Mouse (Mus musculus) lung, postnatal 0 days (tissue): ENCODE results near the gene ccdc198. TPM values are rescaled to one million over a fixed set of nuclear protein-coding genes. Genes with fewer than 3 reads are reported as not detected.

Source experiments
- ATAC-seq: fragments of 200-750 bp; cut with Nextera tagmentation; 2 replicates; pipeline ENCODE4 v1.8.0; 2017; ENCODE audit warnings: moderate library complexity
- DNase-seq: peaks from one replicate; pipeline ENCODE4 v3.0.0-alpha.2; 2016; ENCODE audit warnings: low spot score
- H3K27ac ChIP-seq: fragments of 300-500 bp; sonication (generic); 2 replicates; pipeline ENCODE4 v1.5.1; 2014; ENCODE audit warnings: antibody characterized with exemption, mild to moderate bottlenecking, low read length, mixed read lengths
- H3K27me3 ChIP-seq: fragments of 300-500 bp; sonication (generic); replicated peaks from 2 replicates; pipeline ENCODE4 v1.6.1; 2014; ENCODE audit warnings: low read length, mixed read lengths; ENCODE audit not compliant: insufficient read depth
- H3K36me3 ChIP-seq: fragments of 300-500 bp; sonication (generic); 2 replicates; pipeline ENCODE4 v1.6.1; 2014; ENCODE audit warnings: low read length, mixed read lengths; ENCODE audit not compliant: insufficient read depth
- H3K4me1 ChIP-seq: fragments of 300-500 bp; sonication (generic); 2 replicates; pipeline ENCODE4 v1.6.1; 2014; ENCODE audit warnings: antibody characterized with exemption, low read depth, low read length, mixed read lengths; ENCODE audit not compliant: insufficient read depth
- H3K4me2 ChIP-seq: fragments of 300-500 bp; sonication (generic); replicated peaks from 2 replicates; pipeline ENCODE4 v1.6.1; 2014; ENCODE audit warnings: low read depth, mild to moderate bottlenecking, low read length, moderate library complexity, mixed read lengths
- H3K4me3 ChIP-seq: fragments of 300-500 bp; sonication (generic); 2 replicates; pipeline ENCODE4 v1.5.1; 2014; ENCODE audit warnings: low read depth, low read length
- H3K9ac ChIP-seq: fragments of 300-500 bp; sonication (generic); replicated peaks from 2 replicates; pipeline ENCODE4 v1.6.1; 2014; ENCODE audit warnings: low read depth, mild to moderate bottlenecking
- H3K9me3 ChIP-seq: fragments of 300-500 bp; sonication (generic); 2 replicates; pipeline ENCODE4 v1.6.1; 2016; ENCODE audit warnings: low read length, mixed read lengths
- CTCF ChIP-seq: IDR thresholded peaks from 2 replicates; pipeline ENCODE4 v1.5.1; 2016; ENCODE audit warnings: antibody characterized with exemption, mild to moderate bottlenecking
- EP300 ChIP-seq: IDR thresholded peaks from 2 replicates; pipeline ENCODE4 v1.6.1; 2016; ENCODE audit warnings: antibody characterized with exemption, mild to moderate bottlenecking, control low read depth
- WGBS: fragments of 180-500 bp; shearing (Covaris S2); extraction: QIAGEN DNeasy Blood & Tissue Kit; methylation state at CpG from one replicate; pipeline ENCODE4 v1.1.7; 2014; 5-methylcytosine and 5-hydroxymethylcytosine counted together
- polyA plus RNA-seq: library from polyadenylated mRNA; unstranded; fragments of >200 nt; fragmentation: Nextera tagmentation; extraction: Ambion mirVana; gene quantifications from 2 replicates; pipeline ENCODE4 v1.2.1, GENCODE M21; 2015

Gene ccdc198
- polyA plus RNA-seq, 1 experiment from 2014 or later, result 0.13 TPM

DNA sequence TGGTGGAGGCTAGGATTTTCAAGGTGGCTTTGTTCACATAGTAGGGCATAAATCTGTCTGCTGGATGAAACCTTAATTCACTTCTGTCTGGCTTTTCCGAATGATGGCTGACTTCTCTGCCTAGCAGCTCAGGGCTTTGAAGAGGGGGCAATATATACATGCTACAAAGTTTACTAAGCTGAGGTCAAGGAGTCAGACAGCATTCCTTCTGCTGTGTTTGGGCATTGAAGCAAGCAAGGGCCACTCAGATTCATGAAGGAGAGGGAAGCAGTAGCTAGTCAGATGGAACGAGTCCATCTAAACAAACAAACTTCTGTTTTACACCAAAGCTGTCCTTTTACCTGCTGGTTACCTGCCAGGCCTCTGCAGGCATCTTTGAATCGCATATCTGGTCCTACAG lies 32.4 kb upstream of the ccdc198 start:
- WGBS, result 38% methylated on average over 3 of the region's 3 CpGs
- no peak overlapping the region for H3K4me3 ChIP-seq
- H3K36me3 ChIP-seq, result no peaks in the 10 kb centered on the region
- no peak overlapping the region for H3K9ac ChIP-seq
- no peak for ATAC-seq
- TF ChIP-seq EP300, result no peak
- no peak for TF ChIP-seq CTCF
- no peaks in the 10 kb centered on the region for H3K4me1 ChIP-seq
- no peak overlapping the region for H3K4me2 ChIP-seq
- no peak overlapping the region for H3K27ac ChIP-seq
- no peak for DNase-seq
- H3K9me3 ChIP-seq, result no peaks in the 10 kb centered on the region
- no peaks in the 10 kb centered on the region for H3K27me3 ChIP-seq

DNA sequence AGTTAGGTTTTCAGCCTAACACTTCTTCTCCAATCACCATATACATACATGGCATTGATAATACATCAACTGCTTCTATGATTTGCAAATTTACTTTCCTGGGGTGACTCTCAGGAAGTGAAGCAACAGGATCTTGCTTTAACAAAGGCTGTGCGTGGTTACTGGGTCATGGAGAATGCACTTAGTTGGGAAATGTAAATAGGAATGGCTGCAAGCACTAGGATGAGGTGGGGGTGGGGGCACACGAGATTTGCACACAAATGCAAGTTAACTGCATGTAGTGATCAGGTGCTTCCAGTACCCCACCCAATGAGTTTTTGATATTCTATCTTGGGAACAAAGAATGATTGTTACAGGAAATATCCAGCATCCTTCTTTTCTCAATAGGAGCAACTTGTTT lies 30.1 kb upstream of the ccdc198 start:
- H3K36me3 ChIP-seq, result no peaks in the 10 kb centered on the region
- TF ChIP-seq CTCF (no peak), EP300 (no peak)
- H3K4me3 ChIP-seq, result no peak overlapping the region
- ATAC-seq, result no peak
- H3K4me1 ChIP-seq, result no peaks in the 10 kb centered on the region
- H3K9me3 ChIP-seq, result no peaks in the 10 kb centered on the region
- H3K9ac ChIP-seq, result no peak overlapping the region
- no peaks in the 10 kb centered on the region for H3K27me3 ChIP-seq
- no peak overlapping the region for H3K4me2 ChIP-seq
- no peak overlapping the region for H3K27ac ChIP-seq
- 27% methylated on average over 2 of the region's 2 CpGs for WGBS
- no peak for DNase-seq

DNA sequence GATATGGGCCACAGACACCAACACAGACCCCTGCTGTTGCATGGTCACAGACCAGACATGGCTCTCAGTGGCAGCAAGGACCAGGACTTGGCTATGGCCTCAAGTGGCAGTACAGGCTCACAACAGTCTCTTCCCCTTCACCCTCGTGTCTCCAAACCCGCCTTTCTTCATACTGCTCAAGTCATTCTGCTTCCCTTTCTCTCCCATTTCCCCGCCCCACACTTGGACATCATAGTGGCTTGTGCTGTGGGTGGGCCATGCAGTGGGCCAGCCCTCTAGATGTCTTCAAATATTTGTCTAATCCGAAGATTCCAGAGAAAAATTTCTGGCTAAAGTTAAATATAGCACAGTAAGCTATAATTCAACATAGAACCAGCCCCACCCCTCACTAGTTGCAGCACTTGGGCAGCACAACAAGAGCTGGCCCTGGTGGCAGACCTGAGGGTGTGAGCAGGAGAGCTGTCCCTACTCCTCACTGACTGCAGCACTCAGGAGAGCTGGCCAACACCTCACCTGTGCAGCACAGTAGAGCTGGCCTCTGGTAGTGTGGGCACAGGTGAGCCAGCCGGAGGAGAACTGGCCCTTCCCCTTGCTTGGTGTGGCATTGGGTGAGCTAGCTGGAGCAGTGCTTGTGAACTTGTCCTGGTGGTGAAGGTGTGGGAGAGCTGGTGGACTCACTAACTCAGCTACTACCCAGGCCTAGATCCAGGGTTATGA lies 20.2 kb upstream of the ccdc198 start:
- TF ChIP-seq EP300, result no peak
- Histone ChIP-seq H3K36me3 (no peaks in the 10 kb centered on the region), H3K27me3 (no peaks in the 10 kb centered on the region), H3K9ac (no peak overlapping the region), H3K27ac (no peak overlapping the region), H3K4me3 (no peak overlapping the region), H3K9me3 (no peaks in the 10 kb centered on the region), H3K4me2 (no peak overlapping the region), H3K4me1 (no peaks in the 10 kb centered on the region)
- WGBS, result 47% methylated on average over 5 of the region's 5 CpGs
- no peak for DNase-seq
- ATAC-seq, result no peak

DNA sequence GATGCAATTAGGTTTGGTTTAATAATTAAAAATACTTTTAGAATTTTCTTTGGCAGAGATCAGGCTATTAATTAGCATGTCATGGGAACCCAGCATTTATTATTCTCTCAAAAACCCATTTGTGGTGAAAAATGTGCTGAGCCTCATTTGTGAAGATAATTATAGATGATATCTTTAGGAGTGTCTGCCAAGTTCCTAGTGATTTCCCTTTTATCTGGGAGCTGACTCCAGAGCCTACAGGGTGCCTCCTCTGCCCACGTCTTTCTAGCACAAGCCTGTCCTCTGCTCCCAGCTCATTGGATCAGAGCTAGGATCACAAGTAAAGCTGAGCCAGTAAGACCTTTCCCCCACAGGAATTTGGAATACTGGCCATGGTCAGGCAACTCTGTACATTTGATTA lies 3.8 kb downstream of the ccdc198 start:
- Histone ChIP-seq H3K27ac (no peak overlapping the region), H3K9me3 (no peaks in the 10 kb centered on the region), H3K27me3 (no peaks in the 10 kb centered on the region), H3K4me3 (no peak overlapping the region), H3K9ac (no peak overlapping the region), H3K4me2 (no peak overlapping the region), H3K4me1 (no peaks in the 10 kb centered on the region), H3K36me3 (no peaks in the 10 kb centered on the region)
- 31% methylated on average over 1 of the region's 1 CpGs for WGBS
- DNase-seq, result no peak
- no peak for ATAC-seq
- no peak for TF ChIP-seq EP300
- TF ChIP-seq CTCF, result no peak

DNA sequence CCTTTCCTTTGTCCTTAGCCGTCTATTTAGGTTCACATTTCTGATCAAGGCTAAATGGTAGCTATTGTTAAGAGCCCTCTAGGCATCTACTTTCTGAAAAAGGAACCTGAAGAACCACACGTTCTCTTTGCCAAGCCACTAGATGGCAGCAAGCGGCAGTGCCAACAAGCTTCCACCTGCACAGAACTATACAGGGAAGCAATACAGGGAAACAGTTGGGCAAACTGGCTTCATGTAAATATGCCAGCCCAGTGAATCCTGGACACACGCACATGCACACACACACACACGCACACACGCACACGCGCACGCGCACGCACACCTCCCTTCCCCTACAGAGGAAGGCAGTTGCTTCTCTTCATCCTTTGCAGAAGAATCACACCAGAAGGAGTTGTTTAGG lies 7.1 kb downstream of the ccdc198 start:
- Histone ChIP-seq H3K27me3 (no peaks in the 10 kb centered on the region), H3K4me3 (no peak overlapping the region), H3K9me3 (no peaks in the 10 kb centered on the region), H3K36me3 (no peaks in the 10 kb centered on the region), H3K4me1 (no peaks in the 10 kb centered on the region), H3K27ac (no peak overlapping the region), H3K9ac (no peak overlapping the region), H3K4me2 (no peak overlapping the region)
- DNase-seq (peak; percentile 82), ATAC-seq (peak; percentile 37; the same call in 1 of the 2 replicates)
- TF ChIP-seq EP300, result no peak
- TF ChIP-seq CTCF, result peak; percentile 91
- 28% methylated on average over 11 of the region's 11 CpGs for WGBS

DNA sequence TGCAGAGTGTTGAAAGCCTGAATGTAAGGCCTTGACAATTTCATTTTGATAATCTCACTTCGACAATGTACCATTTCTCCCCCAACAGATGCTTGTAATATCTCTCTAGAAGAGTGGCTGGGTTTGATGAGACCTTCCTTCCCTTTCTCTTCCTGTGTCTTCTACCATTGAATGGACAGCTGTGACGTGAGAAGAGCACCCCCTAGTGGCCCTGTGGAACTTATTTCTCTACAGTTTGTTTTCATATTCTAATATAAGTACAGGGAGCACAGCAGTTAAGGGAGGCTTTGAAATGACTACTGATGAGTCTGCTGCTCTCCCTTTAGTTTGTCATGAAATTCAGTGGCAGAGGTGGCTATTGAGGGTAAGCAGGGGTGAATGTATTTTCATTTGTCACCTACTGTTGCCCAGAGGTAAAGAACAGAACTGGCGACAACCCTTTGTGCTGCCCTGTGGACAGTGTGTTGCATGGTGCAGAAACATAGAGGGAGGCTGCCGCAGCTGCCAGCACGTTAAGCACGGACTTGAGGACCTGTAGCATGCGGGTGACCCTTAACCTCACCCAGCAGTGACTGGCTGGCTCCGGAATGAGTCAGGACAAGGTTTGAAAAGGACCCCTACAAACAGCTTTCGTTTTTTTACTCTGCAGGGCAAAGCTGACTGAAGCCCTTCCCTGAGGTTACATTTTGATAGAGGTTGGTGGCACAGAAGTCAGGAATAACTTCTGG lies 10.3 kb downstream of the ccdc198 start:
- DNase-seq (peak; percentile 87), ATAC-seq (no peak)
- no peaks in the 10 kb centered on the region for H3K4me1 ChIP-seq
- WGBS, result 37% methylated on average over 9 of the region's 9 CpGs
- H3K27me3 ChIP-seq, result no peaks in the 10 kb centered on the region
- TF ChIP-seq CTCF (peak; percentile 87), EP300 (no peak)
- H3K36me3 ChIP-seq, result no peaks in the 10 kb centered on the region
- H3K9me3 ChIP-seq, result no peaks in the 10 kb centered on the region
- H3K4me3 ChIP-seq, result no peak overlapping the region
- H3K9ac ChIP-seq, result no peak overlapping the region
- H3K4me2 ChIP-seq, result no peak overlapping the region
- no peak overlapping the region for H3K27ac ChIP-seq
